Mouse (Mus musculus) intestine, embryonic 14.5 days (tissue): ENCODE results near the gene Olfr399. TPM values are rescaled to one million over a fixed set of nuclear protein-coding genes. Genes with fewer than 3 reads are reported as not detected.

ENCODE experiments used
- ATAC-seq: fragments of 200-750 bp; cut with Nextera tagmentation; replicated peaks from 2 replicates; pipeline ENCODE4 v1.8.0; 2017; ENCODE audit warnings: low read depth, moderate number of reproducible peaks, moderate TSS enrichment, moderate library complexity; ENCODE audit not compliant: low FRiP score, low TSS enrichment
- DNase-seq: peaks from one replicate; pipeline ENCODE4 v3.0.0-alpha.2; 2018; ENCODE audit warnings: low spot score
- H3K27ac ChIP-seq: fragments of 300-500 bp; sonication (generic); 2 replicates; pipeline ENCODE4 v1.5.1; 2014; ENCODE audit warnings: low read depth, mild to moderate bottlenecking, control low read depth
- H3K27me3 ChIP-seq: fragments of 300-500 bp; sonication (generic); replicated peaks from 2 replicates; pipeline ENCODE4 v1.6.1; 2014; ENCODE audit warnings: low read length, control low read depth; ENCODE audit not compliant: control insufficient read depth, insufficient read depth
- H3K36me3 ChIP-seq: fragments of 300-500 bp; sonication (generic); 2 replicates; pipeline ENCODE4 v1.6.1; 2014; ENCODE audit warnings: low read length, control low read depth; ENCODE audit not compliant: control insufficient read depth, insufficient read depth
- H3K4me1 ChIP-seq: fragments of 300-500 bp; sonication (generic); replicated peaks from 2 replicates; pipeline ENCODE4 v1.6.1; 2014; ENCODE audit warnings: low read length, control low read depth, mixed read lengths; ENCODE audit not compliant: control insufficient read depth, insufficient read depth
- H3K4me2 ChIP-seq: fragments of 300-500 bp; sonication (generic); 2 replicates; pipeline ENCODE4 v1.6.1; 2014; ENCODE audit warnings: low read length
- H3K4me3 ChIP-seq: fragments of 300-500 bp; sonication (generic); 2 replicates; pipeline ENCODE4 v1.5.1; 2014; ENCODE audit warnings: low read depth, low read length, control low read depth, mixed read lengths
- H3K9ac ChIP-seq: fragments of 300-500 bp; sonication (generic); 2 replicates; pipeline ENCODE4 v1.6.1; 2014; ENCODE audit warnings: mild to moderate bottlenecking, low read length
- H3K9me3 ChIP-seq: fragments of 300-500 bp; sonication (generic); 2 replicates; pipeline ENCODE4 v1.6.1; 2016; ENCODE audit warnings: low read length, control low read depth; ENCODE audit not compliant: control insufficient read depth
- WGBS: fragments of 180-500 bp; shearing (Covaris S2); extraction: QIAGEN DNeasy Blood & Tissue Kit; methylation state at CpG from one replicate; pipeline ENCODE4 v1.1.7; 2014; 5-methylcytosine and 5-hydroxymethylcytosine counted together
- polyA plus RNA-seq: library from polyadenylated mRNA; unstranded; fragments of >200 nt; fragmentation: Nextera tagmentation; extraction: Ambion mirVana; gene quantifications from 2 replicates; pipeline ENCODE4 v1.2.1, GENCODE M21; 2014

The Olfr399 gene
- not detected in 2 replicates for polyA plus RNA-seq

DNA sequence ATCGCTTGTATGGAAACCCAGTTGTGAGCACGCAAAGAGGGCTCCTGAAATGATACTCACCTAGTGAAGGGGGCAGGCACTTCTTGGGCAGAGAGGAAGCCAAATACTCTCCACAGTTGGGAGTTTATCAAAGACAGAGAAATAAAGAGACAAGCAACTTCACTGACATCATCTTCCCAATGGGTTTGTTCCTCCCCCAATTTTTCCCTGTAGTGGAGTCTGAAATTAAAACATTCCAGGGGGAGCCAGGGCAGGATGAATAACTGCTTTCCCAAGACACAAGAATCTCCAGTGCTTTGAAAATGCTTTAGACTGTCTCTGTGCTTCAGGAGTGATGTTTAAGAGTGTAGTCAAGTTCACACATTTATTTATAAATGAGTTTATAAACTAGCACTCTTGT, at the start of gene Olfr399, which contains the start of gene Olfr139:
Gene Olfr399 (minus strand): TSS at position 165 of the 400 bp plus-strand sequence.
Gene Olfr139 (minus strand): TSS at position 101 of the 400 bp plus-strand sequence.
- Histone ChIP-seq H3K4me1 (no peaks in the 10 kb centered on the region), H3K36me3 (no peaks in the 10 kb centered on the region), H3K9me3 (no peaks in the 10 kb centered on the region), H3K4me3 (no peak within 1 kb of the TSS), H3K4me2 (no peak within 1 kb of the TSS), H3K27me3 (no peaks in the 10 kb centered on the region), H3K9ac (no peak within 1 kb of the TSS), H3K27ac (no peak within 1 kb of the TSS)
- DNase-seq (no peak), ATAC-seq (no peak)
- WGBS = 67% methylated on average over 2 of the region's 2 CpGs

DNA sequence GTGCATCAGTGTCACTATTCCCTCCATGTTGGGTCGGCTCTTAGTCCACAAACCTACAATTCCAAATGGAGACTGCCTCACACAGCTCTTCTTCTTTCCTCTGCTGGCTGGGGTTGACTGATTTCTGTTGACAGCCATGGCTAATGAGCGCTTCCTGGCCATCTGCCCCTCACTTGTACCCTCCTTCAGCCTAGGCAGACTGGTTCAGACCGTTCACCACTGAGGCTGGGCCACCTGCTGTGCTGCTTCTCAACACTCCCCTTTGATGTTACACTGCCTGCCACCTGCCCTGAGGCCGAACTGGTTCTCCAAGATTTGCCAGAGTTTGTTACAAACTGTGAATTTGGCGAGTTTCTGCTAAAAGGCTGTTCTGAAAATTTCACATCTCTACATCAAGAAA, 48.7 kb upstream of the Olfr399 start:
- Histone ChIP-seq H3K9ac (no peak overlapping the region), H3K4me2 (no peak overlapping the region), H3K36me3 (no peaks in the 10 kb centered on the region), H3K27me3 (no peaks in the 10 kb centered on the region), H3K4me1 (no peaks in the 10 kb centered on the region), H3K9me3 (no peaks in the 10 kb centered on the region), H3K4me3 (no peak overlapping the region), H3K27ac (no peak overlapping the region)
- ATAC-seq = no peak
- DNase-seq = no peak
- 35% methylated on average over 5 of the region's 5 CpGs for WGBS

DNA sequence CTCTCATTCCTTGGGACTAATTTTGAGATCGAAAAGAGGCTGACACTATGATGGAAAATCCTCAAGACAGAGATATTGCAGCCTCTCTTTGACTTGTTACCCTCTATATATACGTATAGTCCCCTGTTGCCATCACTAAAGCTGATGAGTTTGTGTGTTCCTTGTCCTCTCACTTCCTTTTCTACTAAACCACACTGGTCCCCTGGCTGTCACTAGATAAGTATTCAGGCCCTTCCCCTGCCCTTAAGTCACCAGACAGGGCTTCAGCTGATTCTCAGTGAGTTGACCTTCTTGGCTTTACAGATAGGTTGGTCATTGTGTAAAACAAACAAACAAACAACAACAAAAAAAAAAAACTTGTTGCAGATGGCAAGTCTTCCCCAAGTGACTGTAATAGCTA, 45.1 kb upstream of the Olfr399 start:
- WGBS = 52% methylated on average over 2 of the region's 2 CpGs
- H3K9ac ChIP-seq = no peak overlapping the region
- no peaks in the 10 kb centered on the region for H3K9me3 ChIP-seq
- ATAC-seq (no peak), DNase-seq (no peak)
- H3K36me3 ChIP-seq = no peaks in the 10 kb centered on the region
- H3K27me3 ChIP-seq = no peaks in the 10 kb centered on the region
- no peak overlapping the region for H3K4me2 ChIP-seq
- no peaks in the 10 kb centered on the region for H3K4me1 ChIP-seq
- H3K27ac ChIP-seq = no peak overlapping the region
- no peak overlapping the region for H3K4me3 ChIP-seq

DNA sequence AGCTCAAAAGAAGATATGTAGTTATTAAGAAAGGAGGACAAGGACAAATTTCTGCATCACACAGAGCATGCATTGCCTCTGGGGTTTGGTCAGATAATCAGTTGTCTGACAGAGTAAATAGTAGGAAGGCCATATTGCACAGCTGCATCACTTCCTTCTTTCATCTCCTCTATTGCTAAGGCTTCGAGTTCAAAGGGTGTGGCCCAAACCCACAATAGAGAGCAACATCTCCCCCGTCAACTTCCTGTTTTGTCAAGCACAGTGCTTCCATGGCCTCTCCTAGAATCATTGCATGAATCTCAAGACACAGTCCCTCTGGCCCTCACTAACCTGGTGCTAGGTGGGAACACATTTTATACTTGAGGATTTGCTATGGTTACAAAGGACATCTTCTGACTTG, 44.3 kb upstream of the Olfr399 start:
- Histone ChIP-seq H3K36me3 (no peaks in the 10 kb centered on the region), H3K27ac (no peak overlapping the region), H3K27me3 (no peaks in the 10 kb centered on the region), H3K4me1 (no peaks in the 10 kb centered on the region), H3K9ac (no peak overlapping the region), H3K4me3 (no peak overlapping the region), H3K9me3 (no peaks in the 10 kb centered on the region), H3K4me2 (no peak overlapping the region)
- no peak for ATAC-seq
- WGBS = 80% methylated on average over 2 of the region's 2 CpGs
- DNase-seq = no peak

DNA sequence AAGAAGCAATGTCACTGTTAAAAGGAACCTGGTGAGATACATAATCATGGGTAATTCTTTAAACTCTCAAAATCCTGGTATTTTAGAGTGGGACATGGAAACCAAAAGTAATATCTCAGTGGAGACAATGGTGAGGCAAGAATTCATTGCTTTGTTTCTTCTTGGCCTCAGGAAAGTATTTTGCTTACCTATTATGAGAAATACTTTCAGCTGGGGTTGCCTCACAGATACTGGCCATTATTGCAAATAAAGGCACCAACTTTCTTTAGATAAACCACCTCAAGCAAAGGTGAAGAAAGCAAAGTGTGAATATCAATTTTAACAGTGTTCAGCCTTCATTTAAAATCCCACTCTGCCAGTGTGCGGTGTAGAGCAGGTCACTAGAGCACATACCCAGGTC, 13.2 kb upstream of the Olfr399 start, which contains the start of gene Zfp616:
Gene Zfp616 (plus strand): TSS at position 301 of the 400 bp plus-strand sequence.
- Histone ChIP-seq H3K9me3 (no peaks in the 10 kb centered on the region), H3K27me3 (no peaks in the 10 kb centered on the region), H3K4me1 (no peaks in the 10 kb centered on the region), H3K27ac (no peak within 1 kb of the TSS), H3K4me2 (no peak within 1 kb of the TSS), H3K4me3 (no peak within 1 kb of the TSS), H3K36me3 (no peaks in the 10 kb centered on the region), H3K9ac (no peak within 1 kb of the TSS)
- no peak for DNase-seq
- no peak for ATAC-seq
- 86% methylated on average over 1 of the region's 1 CpGs for WGBS

DNA sequence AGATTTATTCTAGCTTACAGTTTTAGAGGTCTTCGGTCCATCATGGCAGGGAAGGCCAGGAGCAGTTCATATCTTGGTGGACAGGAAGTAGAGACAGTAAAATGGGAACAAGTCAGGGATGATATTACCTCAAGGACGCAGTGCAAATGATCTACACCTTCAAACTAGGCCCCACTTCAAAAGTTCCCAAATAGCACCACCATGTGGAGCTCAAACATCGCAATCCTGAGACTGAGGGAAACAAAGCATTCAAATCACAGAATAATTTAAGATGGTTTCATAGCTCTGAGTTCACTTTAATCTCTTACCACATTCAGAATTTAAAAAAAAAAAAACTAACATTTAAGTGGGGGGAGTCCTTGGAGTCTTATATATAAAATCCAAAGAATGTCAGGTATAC, 5.1 kb downstream of the Olfr399 start:
- no peaks in the 10 kb centered on the region for H3K9me3 ChIP-seq
- no peak overlapping the region for H3K9ac ChIP-seq
- ATAC-seq (no peak), DNase-seq (no peak)
- no peaks in the 10 kb centered on the region for H3K36me3 ChIP-seq
- H3K4me2 ChIP-seq = no peak overlapping the region
- no peaks in the 10 kb centered on the region for H3K4me1 ChIP-seq
- 70% methylated on average over 3 of the region's 3 CpGs for WGBS
- no peak overlapping the region for H3K27ac ChIP-seq
- no peak overlapping the region for H3K4me3 ChIP-seq
- H3K27me3 ChIP-seq = no peaks in the 10 kb centered on the region

Other genes with a start within 250 kb of the Olfr399 start
- not detected in 2 replicates for gene Olfr392, start 239.6 kb downstream of the Olfr399 start, polyA plus RNA-seq
- gene Olfr393, start 205.2 kb downstream of the Olfr399 start, polyA plus RNA-seq = not detected in 2 replicates
- not detected in 2 replicates for gene Olfr394, start 165.8 kb downstream of the Olfr399 start, polyA plus RNA-seq
- not detected in 2 replicates for gene Olfr395, start 147.3 kb downstream of the Olfr399 start, polyA plus RNA-seq
- not detected in 2 replicates for gene Olfr23, start 119.9 kb downstream of the Olfr399 start, polyA plus RNA-seq
- gene Olfr397, start 95.8 kb downstream of the Olfr399 start, polyA plus RNA-seq = not detected in 2 replicates
- gene Olfr398, start 66.2 kb downstream of the Olfr399 start, polyA plus RNA-seq = not detected in 2 replicates
- not detected in 2 replicates for gene Olfr139, start 64 bp downstream of the Olfr399 start, polyA plus RNA-seq
- gene Zfp616, start 13.3 kb upstream of the Olfr399 start, polyA plus RNA-seq = not detected in 2 replicates
- gene Olfr401, start 57.1 kb upstream of the Olfr399 start, polyA plus RNA-seq = not detected in 2 replicates
- gene Olfr402, start 96.9 kb upstream of the Olfr399 start, polyA plus RNA-seq = not detected in 2 replicates
- not detected in 2 replicates for gene Olfr403, start 129.6 kb upstream of the Olfr399 start, polyA plus RNA-seq
- not detected in 2 replicates for gene Olfr43, start 154.8 kb upstream of the Olfr399 start, polyA plus RNA-seq
- gene Olfr406, start 203.2 kb upstream of the Olfr399 start, polyA plus RNA-seq = not detected in 2 replicates
- not detected in 2 replicates for gene Olfr59, start 227.1 kb upstream of the Olfr399 start, polyA plus RNA-seq